Mouse (Mus musculus): ENCODE data around the gene Lama5. TPM values are rescaled to one million over a fixed set of nuclear protein-coding genes. Genes with fewer than 3 reads are reported as not detected.

Gene Lama5
- polyA plus RNA-seq, 1 experiment from 2014 or later = 48.6 TPM

DNA sequence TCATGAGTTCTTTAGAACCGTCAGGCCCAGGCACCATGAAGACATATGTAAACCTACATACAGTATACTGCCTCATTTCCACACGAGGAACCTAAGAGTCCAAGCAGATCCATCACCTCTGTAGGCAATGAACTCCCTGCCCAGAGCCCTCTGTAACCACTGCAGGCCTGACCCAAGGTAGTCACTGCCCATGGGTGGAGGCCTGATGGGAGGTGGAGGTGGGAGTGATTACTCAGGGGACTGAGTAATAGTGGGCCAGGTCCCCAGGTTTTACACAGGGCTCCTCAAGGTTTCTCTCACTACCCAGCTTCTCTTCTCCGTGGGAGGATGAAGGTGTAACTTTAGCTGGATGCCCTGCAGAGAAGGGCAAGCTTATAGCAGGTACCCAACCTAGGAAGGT lies 3.5 kb upstream of the Lama5 start:
- H3K27ac ChIP-seq = peak overlapping the region; percentile 47; the same call in 1 of the 2 replicates
- 69% methylated on average over 3 of the region's 3 CpGs for WGBS
- DNase-seq (ENCODE audit: low spot score) (no peak), ATAC-seq (replicated peaks; ENCODE audit: low FRiP score, low read depth) (no peak)
- H3K9me3 ChIP-seq (replicated peaks; ENCODE audit: low read length) = no peaks in the 10 kb centered on the region
- H3K27me3 ChIP-seq (ENCODE audit: insufficient read depth, low read length) = no peaks in the 10 kb centered on the region
- H3K4me1 ChIP-seq (replicated peaks; ENCODE audit: insufficient read depth, low read length) = peaks cover 23% of the 10 kb centered on the region
- no peak overlapping the region for H3K9ac ChIP-seq (ENCODE audit: low read depth, low read length)
- no peak for TF ChIP-seq CTCF (IDR thresholded peaks at IDR 0.05; ENCODE audit: low read depth)
- H3K4me3 ChIP-seq (replicated peaks; ENCODE audit: low read depth, low read length) = no peak overlapping the region
- no peaks in the 10 kb centered on the region for H3K36me3 ChIP-seq (ENCODE audit: insufficient read depth, low read length)
- H3K4me2 ChIP-seq (ENCODE audit: low read length) = no peak overlapping the region

DNA sequence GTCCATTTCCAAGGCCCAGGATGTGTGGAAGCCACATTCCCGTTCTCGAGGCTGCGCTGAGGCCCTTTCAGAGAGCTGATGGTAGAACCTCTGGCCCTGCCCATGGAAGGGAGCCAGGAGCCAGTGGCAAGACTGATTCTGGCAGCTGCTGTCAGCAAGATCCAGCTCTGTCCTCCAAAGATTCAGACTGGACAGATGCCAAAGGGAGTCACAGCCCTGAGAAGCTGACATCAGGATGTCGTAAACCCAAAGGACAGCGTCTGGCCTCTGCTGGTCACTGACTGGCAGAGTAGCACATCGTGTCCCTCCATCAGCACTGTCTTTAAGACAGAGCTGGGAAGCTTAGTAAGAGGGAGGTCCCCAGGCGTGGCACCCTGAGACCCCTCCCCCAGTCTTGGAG lies 2.9 kb upstream of the Lama5 start:
- ATAC-seq (replicated peaks; ENCODE audit: low FRiP score, low read depth) (no peak), DNase-seq (ENCODE audit: low spot score) (peak; percentile 44)
- peaks cover 23% of the 10 kb centered on the region for H3K4me1 ChIP-seq (replicated peaks; ENCODE audit: insufficient read depth, low read length)
- no peaks in the 10 kb centered on the region for H3K9me3 ChIP-seq (replicated peaks; ENCODE audit: low read length)
- H3K27ac ChIP-seq = peak overlapping the region; percentile 47
- no peaks in the 10 kb centered on the region for H3K36me3 ChIP-seq (ENCODE audit: insufficient read depth, low read length)
- no peak for TF ChIP-seq CTCF (IDR thresholded peaks at IDR 0.05; ENCODE audit: low read depth)
- no peak overlapping the region for H3K4me3 ChIP-seq (replicated peaks; ENCODE audit: low read depth, low read length)
- H3K9ac ChIP-seq (ENCODE audit: low read depth, low read length) = no peak overlapping the region
- H3K4me2 ChIP-seq (ENCODE audit: low read length) = no peak overlapping the region
- H3K27me3 ChIP-seq (ENCODE audit: insufficient read depth, low read length) = no peaks in the 10 kb centered on the region
- WGBS = 45% methylated on average over 7 of the region's 7 CpGs

- Histone ChIP-seq H3K4me1 (replicated peaks; ENCODE audit: insufficient read depth, low read length) (peaks cover 23% of the 10 kb centered on the region), H3K27ac (peak overlapping the region; percentile 47), H3K4me2 (ENCODE audit: low read length) (peak overlapping the region; percentile 49; the same call in 1 of the 2 replicates), H3K9ac (ENCODE audit: low read depth, low read length) (no peak overlapping the region), H3K4me3 (replicated peaks; ENCODE audit: low read depth, low read length) (no peak overlapping the region), H3K9me3 (replicated peaks; ENCODE audit: low read length) (no peaks in the 10 kb centered on the region), H3K27me3 (ENCODE audit: insufficient read depth, low read length) (no peaks in the 10 kb centered on the region), H3K36me3 (ENCODE audit: insufficient read depth, low read length) (no peaks in the 10 kb centered on the region)
- DNase-seq (ENCODE audit: low spot score) = no peak
- ATAC-seq (replicated peaks; ENCODE audit: low FRiP score, low read depth) = no peak; the same call in 1 of the 2 replicates
- 48% methylated on average over 6 of the region's 6 CpGs for WGBS
- no peak for TF ChIP-seq CTCF (IDR thresholded peaks at IDR 0.05; ENCODE audit: low read depth)
These were observed 2.4 kb upstream of the Lama5 start for GRCm38 (mm10) chr2:180228060-180228458.

- ATAC-seq (replicated peaks; ENCODE audit: low FRiP score, low read depth) (peak; percentile 44), DNase-seq (ENCODE audit: low spot score) (peak; percentile 82)
- Histone ChIP-seq H3K27me3 (ENCODE audit: insufficient read depth, low read length) (no peaks in the 10 kb centered on the region), H3K9ac (ENCODE audit: low read depth, low read length) (peak overlapping the region; percentile 24; the same call in 1 of the 2 replicates), H3K4me2 (ENCODE audit: low read length) (peak overlapping the region; percentile 49), H3K4me1 (replicated peaks; ENCODE audit: insufficient read depth, low read length) (peaks cover 24% of the 10 kb centered on the region), H3K36me3 (ENCODE audit: insufficient read depth, low read length) (no peaks in the 10 kb centered on the region), H3K9me3 (replicated peaks; ENCODE audit: low read length) (no peaks in the 10 kb centered on the region), H3K4me3 (replicated peaks; ENCODE audit: low read depth, low read length) (no peak overlapping the region), H3K27ac (peak overlapping the region; percentile 72)
- peak; percentile 80 for TF ChIP-seq CTCF (IDR thresholded peaks at IDR 0.05; ENCODE audit: low read depth)
- WGBS = 3% methylated on average over 21 of the region's 21 CpGs
These were observed 1.8 kb upstream of the Lama5 start for GRCm38 (mm10) chr2:180227262-180228059.

GRCm38 (mm10) chr2:180225044-180225761 lies 456 bp downstream of the Lama5 start:
- H3K27ac ChIP-seq = peak overlapping the region; percentile 91
- H3K9ac ChIP-seq (ENCODE audit: low read depth, low read length) = peak overlapping the region; percentile 81
- no peaks in the 10 kb centered on the region for H3K27me3 ChIP-seq (ENCODE audit: insufficient read depth, low read length)
- H3K9me3 ChIP-seq (replicated peaks; ENCODE audit: low read length) = no peaks in the 10 kb centered on the region
- ATAC-seq (replicated peaks; ENCODE audit: low FRiP score, low read depth) (peak; percentile 18), DNase-seq (ENCODE audit: low spot score) (peak; percentile 24)
- no peak for TF ChIP-seq CTCF (IDR thresholded peaks at IDR 0.05; ENCODE audit: low read depth)
- H3K4me1 ChIP-seq (replicated peaks; ENCODE audit: insufficient read depth, low read length) = peaks cover 39% of the 10 kb centered on the region
- WGBS = under 1% methylated on average over 50 of the region's 55 CpGs
- peak overlapping the region; percentile 93 for H3K4me2 ChIP-seq (ENCODE audit: low read length)
- H3K4me3 ChIP-seq (replicated peaks; ENCODE audit: low read depth, low read length) = peak overlapping the region; percentile 77
- H3K36me3 ChIP-seq (ENCODE audit: insufficient read depth, low read length) = no peaks in the 10 kb centered on the region

- H3K36me3 ChIP-seq (ENCODE audit: insufficient read depth, low read length) = no peaks in the 10 kb centered on the region
- peak overlapping the region; percentile 81 for H3K9ac ChIP-seq (ENCODE audit: low read depth, low read length)
- no peak for TF ChIP-seq CTCF (IDR thresholded peaks at IDR 0.05; ENCODE audit: low read depth)
- peak overlapping the region; percentile 91; the same call in 1 of the 2 replicates for H3K27ac ChIP-seq
- no peaks in the 10 kb centered on the region for H3K9me3 ChIP-seq (replicated peaks; ENCODE audit: low read length)
- DNase-seq (ENCODE audit: low spot score) (no peak), ATAC-seq (replicated peaks; ENCODE audit: low FRiP score, low read depth) (no peak)
- no peaks in the 10 kb centered on the region for H3K27me3 ChIP-seq (ENCODE audit: insufficient read depth, low read length)
- peak overlapping the region; percentile 77 for H3K4me3 ChIP-seq (replicated peaks; ENCODE audit: low read depth, low read length)
- 1% methylated on average over 10 of the region's 13 CpGs for WGBS
- H3K4me1 ChIP-seq (replicated peaks; ENCODE audit: insufficient read depth, low read length) = peaks cover 45% of the 10 kb centered on the region
- peak overlapping the region; percentile 93 for H3K4me2 ChIP-seq (ENCODE audit: low read length)
These were observed 1.0 kb downstream of the Lama5 start for GRCm38 (mm10) chr2:180224647-180225043.
